Mouse (Mus musculus) heart, adult 2 months (tissue): Measurements from ENCODE around the gene Fblim1. TPM values are rescaled to one million over a fixed set of nuclear protein-coding genes. Genes with fewer than 3 reads are reported as not detected.

ENCODE experiments used
- DNase-seq, 2 experiments: peaks; one replicate each; pipeline ENCODE4 v3.0.0; 2021
- H3K27ac ChIP-seq: fragments of 200-600 bp; 2 replicates; pipeline ENCODE4 v1.8.1; 2022
- H3K27me3 ChIP-seq: fragments of 200-500 bp; 2 replicates; pipeline ENCODE4 v1.6.1; 2012; ENCODE audit warnings: mild to moderate bottlenecking, low read length, inconsistent platforms, mixed read lengths; ENCODE audit not compliant: control insufficient read depth, insufficient read depth
- H3K36me3 ChIP-seq: fragments of 200-500 bp; 2 replicates; pipeline ENCODE4 v1.6.1; 2012; ENCODE audit warnings: low read length, inconsistent platforms; ENCODE audit not compliant: control insufficient read depth, insufficient read depth
- H3K4me1 ChIP-seq: fragments of 200-500 bp; 2 replicates; pipeline ENCODE4 v1.6.1; 2011; ENCODE audit warnings: low read length; ENCODE audit not compliant: control insufficient read depth, insufficient read depth
- H3K4me3 ChIP-seq: fragments of 200-600 bp; 2 replicates; pipeline ENCODE4 v1.8.1; 2022
- H3K79me2 ChIP-seq: fragments of 200-500 bp; replicated peaks from 2 replicates; pipeline ENCODE4 v1.6.1; 2012; ENCODE audit warnings: mild to moderate bottlenecking, inconsistent platforms, low read length, moderate library complexity, mixed read lengths; ENCODE audit not compliant: control insufficient read depth, insufficient read depth
- H3K9ac ChIP-seq: fragments of 200-500 bp; 2 replicates; pipeline ENCODE4 v1.6.1; 2012; ENCODE audit warnings: low read depth, mild to moderate bottlenecking, control low read depth, inconsistent platforms, low read length, mixed read lengths
- CTCF ChIP-seq: fragments of 200-600 bp; IDR thresholded peaks from 2 replicates; pipeline ENCODE4 v1.8.1; 2022; ENCODE audit warnings: antibody characterized with exemption, mild to moderate bottlenecking, moderate library complexity
- EP300 ChIP-seq: fragments of 200-500 bp; IDR thresholded peaks from 2 replicates; pipeline ENCODE4 v1.6.1; 2011; ENCODE audit warnings: low read depth, low read length, control low read depth; ENCODE audit not compliant: insufficient read depth
- POLR2A ChIP-seq: fragments of 200-500 bp; IDR thresholded peaks from 2 replicates; pipeline ENCODE4 v1.6.1; 2011; ENCODE audit warnings: mild to moderate bottlenecking, low read depth, low read length, control low read depth; ENCODE audit not compliant: insufficient read depth
- WGBS: fragments of 180-500 bp; shearing (Covaris S2); methylation state at CpG from one replicate; pipeline ENCODE4 v1.1.7; 2018; 5-methylcytosine and 5-hydroxymethylcytosine counted together
- intact Hi-C: fragments of 180-260 bp; cut with DNase I; formaldehyde crosslinking; loops from one replicate; pipeline ENCODE4 v1.15.1; 2025
- long read RNA-seq: library from polyadenylated mRNA; stranded (forward); transcript quantifications from one replicate; pipeline ENCODE4 v2.0.0, GENCODE M21; 2021
- polyA plus RNA-seq: library from polyadenylated mRNA; depleted of rRNA; stranded (reverse); fragments of >200 nt; gene quantifications from 2 replicates; pipeline ENCODE4 v1.2.3, GENCODE M21; 2012; rRNA removed
- total RNA-seq, 2 experiments: library from RNA; stranded (reverse); gene quantifications; 2 replicates each; pipeline ENCODE4 v1.2.3; 2021

The Fblim1 gene
- 100 to 1,000 TPM; 236 to 263 TPM for total RNA-seq
- polyA plus RNA-seq: 297 and 303 TPM in 2 replicates
- long read RNA-seq, transcript Fblim1-202 (9 exons, 3,036 nt): major isoform, 91 of 245 reads
- long read RNA-seq, partial matches to known transcripts: 48 of 245 reads
- long read RNA-seq, other reads (novel, unspliced or antisense): 106 of 245 reads

DNA sequence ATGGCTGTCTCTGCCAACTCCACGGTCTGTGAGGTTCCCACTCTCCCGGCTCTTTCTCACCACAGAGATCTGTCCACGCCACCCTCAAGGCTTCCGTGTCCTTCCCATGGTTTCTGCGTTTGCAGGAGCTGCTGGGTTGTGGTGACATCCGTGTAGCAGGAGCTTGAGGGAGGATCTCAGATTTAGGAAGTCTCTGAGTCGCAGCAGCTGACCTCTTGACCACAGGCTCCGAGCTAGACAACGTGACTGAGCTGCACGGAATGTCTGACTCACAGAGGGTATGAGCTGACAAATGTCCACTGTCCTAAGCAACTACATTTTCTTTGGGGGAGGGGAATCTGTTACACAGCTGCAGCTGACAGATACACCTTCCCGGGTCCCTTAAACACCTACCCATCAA lies at the start of gene Fblim1:
Gene Fblim1, minus strand, starts transcription at position 236 of the 400 bp plus-strand sequence.
- peak within 1 kb of the TSS; percentile 27; the same call in 1 of the 2 replicates for H3K27ac ChIP-seq
- no peaks in the 10 kb centered on the region for H3K79me2 ChIP-seq
- 67% methylated on average over 11 of the region's 11 CpGs for WGBS
- no peaks in the 10 kb centered on the region for H3K36me3 ChIP-seq
- TF ChIP-seq CTCF (no peak), POLR2A (peak; percentile 68), EP300 (peak; percentile 71; the same call in 1 of the 2 replicates)
- no peak within 1 kb of the TSS for H3K4me3 ChIP-seq
- H3K4me1 ChIP-seq: peaks cover 33% of the 10 kb centered on the region
- no peak within 1 kb of the TSS for H3K9ac ChIP-seq
- H3K27me3 ChIP-seq: no peaks in the 10 kb centered on the region
- intact Hi-C loops: no loop called here
- peak in 1 of 2 experiments; percentile 73 for DNase-seq

DNA sequence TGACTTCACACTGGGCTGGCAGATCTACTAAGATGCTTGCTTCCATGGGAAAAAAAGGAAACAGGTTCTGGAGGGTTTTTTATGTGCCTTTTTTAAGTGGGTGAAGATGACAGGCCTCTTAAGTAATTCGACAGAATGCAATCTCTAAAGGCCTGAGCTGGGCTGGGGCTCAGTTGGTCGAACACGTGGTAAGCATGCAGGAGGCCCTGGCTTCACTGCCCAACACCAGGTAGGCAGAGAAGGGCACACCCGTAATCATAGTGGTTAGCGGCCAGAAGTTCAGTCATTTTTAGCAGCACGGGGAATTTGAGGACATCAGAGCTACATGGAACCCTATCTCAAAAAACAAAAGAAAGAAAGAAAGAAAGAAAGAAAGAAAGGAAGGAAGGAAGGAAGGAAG lies 48.6 kb upstream of the Fblim1 start:
- Histone ChIP-seq H3K27me3 (no peaks in the 10 kb centered on the region), H3K79me2 (peaks cover under 1% of the 10 kb centered on the region; the same call in 1 of the 2 replicates), H3K4me3 (no peak overlapping the region), H3K4me1 (peaks cover 18% of the 10 kb centered on the region), H3K27ac (peak overlapping the region; percentile 67), H3K9ac (no peak overlapping the region), H3K36me3 (no peaks in the 10 kb centered on the region; the same call in 1 of the 2 replicates)
- intact Hi-C loops: no loop called here
- peak in 1 of 2 experiments; percentile 59 for DNase-seq
- whole genome bisulfite sequencing: 70% methylated on average over 6 of the region's 6 CpGs
- TF ChIP-seq EP300 (0 out of 2 replicates have a peak, but pooled peaks have one; percentile 55), CTCF (no peak)

- Histone ChIP-seq H3K27me3 (no peaks in the 10 kb centered on the region), H3K4me3 (no peak overlapping the region), H3K79me2 (peaks cover 2% of the 10 kb centered on the region; the same call in 1 of the 2 replicates), H3K36me3 (no peaks in the 10 kb centered on the region; the same call in 1 of the 2 replicates), H3K4me1 (peaks cover 21% of the 10 kb centered on the region), H3K9ac (no peak overlapping the region), H3K27ac (peak overlapping the region; percentile 67)
- intact Hi-C loops: no loop called here
- TF ChIP-seq EP300 (no peak), POLR2A (no peak)
- WGBS: 68% methylated on average over 13 of the region's 13 CpGs
- no peak for DNase-seq
Measured at GRCm38 (mm10) chr4:141653813-141654212, 47.9 kb upstream of the Fblim1 start.

- TF ChIP-seq EP300 (no peak), CTCF (no peak), POLR2A (no peak)
- peaks cover 22% of the 10 kb centered on the region for H3K4me1 ChIP-seq
- H3K9ac ChIP-seq: no peak overlapping the region
- intact Hi-C loops: no loop called here
- H3K4me3 ChIP-seq: no peak overlapping the region
- H3K27ac ChIP-seq: peak overlapping the region; percentile 67
- WGBS: 58% methylated on average over 8 of the region's 8 CpGs
- no peaks in the 10 kb centered on the region; the same call in 1 of the 2 replicates for H3K36me3 ChIP-seq
- no peak for DNase-seq
- no peaks in the 10 kb centered on the region for H3K27me3 ChIP-seq
- H3K79me2 ChIP-seq: peaks cover 2% of the 10 kb centered on the region; the same call in 1 of the 2 replicates
Measured at GRCm38 (mm10) chr4:141653044-141653443, 47.1 kb upstream of the Fblim1 start.

DNA sequence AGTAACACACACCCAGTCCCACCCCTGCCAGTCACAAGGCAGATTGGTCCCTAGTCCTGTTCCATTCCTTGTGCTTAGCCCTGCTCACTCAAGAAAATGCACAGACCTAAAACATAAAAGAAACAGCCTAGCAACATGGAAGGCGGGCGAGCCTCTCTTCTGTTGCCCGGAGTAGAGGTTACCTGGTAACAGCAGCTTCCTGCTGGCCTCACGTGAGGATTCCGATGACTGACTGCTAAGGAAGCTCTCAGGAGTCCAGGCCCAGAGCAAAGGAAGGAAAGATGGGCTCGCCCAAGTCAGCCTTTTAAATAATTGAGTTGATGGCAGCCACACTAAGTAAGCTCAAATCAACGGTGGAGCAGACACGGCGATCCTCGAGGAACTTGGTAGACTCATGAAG lies 46.0 kb upstream of the Fblim1 start:
- H3K4me3 ChIP-seq: peak overlapping the region; percentile 3; the same call in 1 of the 2 replicates
- no peaks in the 10 kb centered on the region for H3K27me3 ChIP-seq
- intact Hi-C loops: no loop called here
- WGBS: 64% methylated on average over 10 of the region's 10 CpGs
- peaks cover 2% of the 10 kb centered on the region; the same call in 1 of the 2 replicates for H3K79me2 ChIP-seq
- 0 out of 2 replicates have a peak overlapping the region, but pooled peaks have one; percentile 18 for H3K9ac ChIP-seq
- H3K36me3 ChIP-seq: no peaks in the 10 kb centered on the region; the same call in 1 of the 2 replicates
- peaks cover 22% of the 10 kb centered on the region for H3K4me1 ChIP-seq
- TF ChIP-seq CTCF (no peak), EP300 (no peak), POLR2A (no peak)
- DNase-seq: no peak
- H3K27ac ChIP-seq: peak overlapping the region; percentile 80

- Histone ChIP-seq H3K27ac (peak overlapping the region; percentile 80), H3K4me3 (0 out of 2 replicates have a peak overlapping the region, but pooled peaks have one; percentile 20), H3K4me1 (peaks cover 18% of the 10 kb centered on the region), H3K27me3 (no peaks in the 10 kb centered on the region), H3K9ac (no peak overlapping the region), H3K36me3 (no peaks in the 10 kb centered on the region; the same call in 1 of the 2 replicates), H3K79me2 (peaks cover 2% of the 10 kb centered on the region; the same call in 1 of the 2 replicates)
- WGBS: 34% methylated on average over 6 of the region's 6 CpGs
- TF ChIP-seq POLR2A (peak; percentile 30; the same call in 1 of the 2 replicates), CTCF (no peak), EP300 (peak; percentile 75; the same call in 1 of the 2 replicates)
- intact Hi-C loops: no loop called here
- DNase-seq: peak in 1 of 2 experiments; percentile 62
Measured at GRCm38 (mm10) chr4:141651286-141651685, 45.4 kb upstream of the Fblim1 start.
